16 mouse cellular contexts compared by ENCODE assay signal in the genomic region with DNA sequence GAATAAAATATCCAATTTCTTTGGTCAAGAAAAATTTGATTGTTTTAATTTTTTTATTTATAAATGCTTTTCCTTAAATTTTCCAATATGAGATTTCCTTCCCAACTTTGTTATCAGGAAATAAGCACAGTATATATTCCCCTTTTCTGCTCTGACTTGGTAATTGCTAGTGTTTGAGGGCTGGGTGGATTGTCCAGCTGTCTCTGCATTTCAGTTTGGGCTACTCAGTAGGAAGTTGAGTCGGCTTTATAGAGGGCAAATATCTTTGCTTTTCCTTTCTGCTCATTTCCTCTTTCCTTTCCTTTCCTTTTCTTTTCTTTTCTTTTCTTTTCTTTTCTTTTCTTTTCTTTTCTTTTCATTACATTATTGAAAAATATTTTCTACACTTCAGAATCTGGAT.
"Had no signal": no experiment of that assay in that cellular context is flagged by ENCODE, and none has a peak within 500 bp of the region (broad histone marks: within the 10 kb centered on the region; RNA-seq: fewer than 3 reads in every experiment).

No protein-coding gene starts in this region.

- H3K4me3 ChIP-seq: neural tube, embryonic 13.5 days; neural tube, embryonic 15.5 days; stomach, embryonic 15.5 days had no signal

- H3K27me3 ChIP-seq: neural tube, embryonic 13.5 days; neural tube, embryonic 15.5 days; stomach, embryonic 15.5 days had no signal

- H3K36me3 ChIP-seq: neural tube, embryonic 13.5 days; neural tube, embryonic 15.5 days; stomach, embryonic 15.5 days had no signal

- H3K9ac ChIP-seq: neural tube, embryonic 13.5 days; neural tube, embryonic 15.5 days; stomach, embryonic 15.5 days had no signal

- H3K27ac ChIP-seq: neural tube, embryonic 13.5 days; neural tube, embryonic 15.5 days; stomach, embryonic 15.5 days; stomach, postnatal 0 days had no signal

- H3K4me2 ChIP-seq: neural tube, embryonic 13.5 days; neural tube, embryonic 15.5 days; stomach, embryonic 15.5 days had no signal

- H3K4me1 ChIP-seq: neural tube, embryonic 13.5 days; neural tube, embryonic 15.5 days; stomach, embryonic 15.5 days had no signal

- DNase-seq: retina, postnatal 1 day; right cerebral cortex, adult 18-20 months; right cerebral cortex, postnatal 14 days; right cerebral cortex, postnatal 25 days; right cerebral cortex, postnatal 4 days; spleen, adult 18-20 months; thymus, adult 18-20 months; thymus, adult 2 months; thymus, postnatal 14 days; thymus, postnatal 25 days; thymus, postnatal 36 days; thymus, postnatal 4 days had no signal

- H3K9me3 ChIP-seq: neural tube, embryonic 13.5 days; neural tube, embryonic 15.5 days; stomach, embryonic 15.5 days had no signal
